Mouse (Mus musculus) colon, adult 2 months (tissue): ENCODE measurements around the gene Shd. TPM values are rescaled to one million over a fixed set of nuclear protein-coding genes. Genes with fewer than 3 reads are reported as not detected.

Experiments
- polyA plus RNA-seq: library from polyadenylated mRNA; depleted of rRNA; stranded (reverse); fragments of >200 nt; gene quantifications from 2 replicates; pipeline ENCODE4 v1.2.3, GENCODE M21; 2012; rRNA removed

Shd gene
- polyA plus RNA-seq = 3.8 and 4.6 TPM in 2 replicates

DNA sequence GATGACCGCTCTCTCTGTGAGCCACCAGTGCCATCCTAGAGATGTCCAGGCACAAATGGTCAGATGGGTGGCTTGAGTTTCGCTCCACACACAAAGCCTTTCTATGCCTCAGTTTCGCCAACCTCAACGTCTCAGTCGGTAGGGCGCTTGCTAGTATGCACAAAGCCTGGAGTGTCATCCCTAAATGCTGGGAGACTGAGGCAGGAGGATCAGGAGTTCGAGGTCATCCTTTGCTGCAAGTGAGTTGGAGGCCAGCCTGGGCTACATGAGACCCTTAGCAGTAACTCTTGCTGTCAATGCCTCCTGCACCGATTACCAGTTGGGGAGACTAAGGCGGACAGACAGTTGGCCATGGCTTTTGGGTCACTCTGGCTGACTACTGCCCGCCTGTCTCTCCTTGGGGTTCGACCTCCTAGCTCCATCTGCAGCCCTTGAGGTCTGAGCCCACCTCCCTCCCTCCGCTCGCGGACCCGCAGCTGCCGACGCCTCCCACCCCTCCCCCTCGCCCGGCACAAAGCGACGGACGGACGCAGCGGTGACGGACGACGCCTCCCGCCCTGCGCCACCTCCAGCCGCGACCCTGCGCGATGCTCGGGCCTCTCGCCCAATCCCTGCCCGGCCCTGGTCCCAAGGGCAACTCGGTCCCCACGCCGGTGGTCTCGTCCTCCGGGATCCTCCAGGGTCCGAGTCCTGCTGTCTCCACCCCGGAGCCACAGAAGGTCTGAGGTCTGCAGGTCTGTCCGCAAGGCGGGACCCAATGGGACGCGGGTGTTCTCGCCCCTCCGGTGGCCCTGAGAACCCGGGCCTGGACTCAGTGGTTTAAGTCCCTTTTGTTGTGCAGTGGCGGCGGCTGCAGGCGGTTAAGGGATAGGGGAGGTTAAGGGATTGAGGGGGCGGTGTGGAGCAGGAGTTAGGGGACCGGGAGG, at the start of gene Shd:
Gene Shd (plus strand): TSS at position 502 of the 926 bp plus-strand sequence.

DNA sequence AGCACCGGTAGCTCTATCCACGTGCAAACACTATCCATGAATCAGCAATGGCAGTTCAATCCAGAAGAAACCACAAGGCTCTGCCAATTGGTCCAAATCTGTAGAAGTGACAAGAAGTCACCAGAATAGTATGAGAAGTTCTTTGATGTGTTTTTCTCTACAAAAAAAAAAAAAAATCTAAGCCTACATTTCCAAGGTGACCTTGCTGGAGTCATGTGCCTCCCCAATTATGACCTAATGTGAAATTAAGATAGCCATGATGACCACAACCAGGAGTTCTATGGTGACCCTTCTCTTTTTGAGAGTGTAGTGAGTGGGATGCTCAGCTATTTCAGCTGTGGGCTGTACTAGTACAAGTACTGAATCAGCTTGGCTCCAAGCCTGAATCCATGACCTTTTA, 20.9 kb upstream of the Shd start, which contains the start of gene Zfp119b:
Gene Zfp119b (minus strand): TSS at position 101 of the 400 bp plus-strand sequence.

DNA sequence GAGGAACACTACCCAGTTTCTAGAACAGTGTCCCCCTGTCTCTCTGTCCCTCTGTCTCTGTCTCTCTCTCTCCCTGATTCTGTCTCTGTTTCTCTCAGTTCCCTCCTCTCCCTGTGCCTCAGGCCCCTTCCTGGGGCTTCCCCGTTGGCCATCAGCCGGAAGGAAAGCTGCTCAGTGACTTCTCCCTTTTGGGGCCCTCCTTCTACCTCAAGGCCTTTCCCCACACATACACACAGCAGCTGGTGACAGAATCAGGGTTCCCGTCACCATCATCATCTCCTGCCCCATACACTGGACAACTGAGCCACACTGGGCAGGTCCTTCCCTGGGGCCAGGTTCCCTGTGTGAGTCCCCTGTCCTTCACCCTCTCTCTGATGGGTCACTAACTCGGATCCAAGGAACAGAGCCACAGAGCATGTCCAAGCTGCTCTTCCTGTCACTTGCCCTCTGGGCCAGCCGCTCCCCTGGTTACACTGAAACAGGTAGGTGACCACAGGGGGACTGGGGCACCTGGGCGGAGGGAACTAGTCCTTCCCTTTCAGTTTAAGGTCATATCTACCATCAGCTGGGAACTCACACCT, 17.7 kb upstream of the Shd start, which contains the start of gene Ebi3:
Gene Ebi3 (plus strand): TSS at position 194 of the 581 bp plus-strand sequence.

DNA sequence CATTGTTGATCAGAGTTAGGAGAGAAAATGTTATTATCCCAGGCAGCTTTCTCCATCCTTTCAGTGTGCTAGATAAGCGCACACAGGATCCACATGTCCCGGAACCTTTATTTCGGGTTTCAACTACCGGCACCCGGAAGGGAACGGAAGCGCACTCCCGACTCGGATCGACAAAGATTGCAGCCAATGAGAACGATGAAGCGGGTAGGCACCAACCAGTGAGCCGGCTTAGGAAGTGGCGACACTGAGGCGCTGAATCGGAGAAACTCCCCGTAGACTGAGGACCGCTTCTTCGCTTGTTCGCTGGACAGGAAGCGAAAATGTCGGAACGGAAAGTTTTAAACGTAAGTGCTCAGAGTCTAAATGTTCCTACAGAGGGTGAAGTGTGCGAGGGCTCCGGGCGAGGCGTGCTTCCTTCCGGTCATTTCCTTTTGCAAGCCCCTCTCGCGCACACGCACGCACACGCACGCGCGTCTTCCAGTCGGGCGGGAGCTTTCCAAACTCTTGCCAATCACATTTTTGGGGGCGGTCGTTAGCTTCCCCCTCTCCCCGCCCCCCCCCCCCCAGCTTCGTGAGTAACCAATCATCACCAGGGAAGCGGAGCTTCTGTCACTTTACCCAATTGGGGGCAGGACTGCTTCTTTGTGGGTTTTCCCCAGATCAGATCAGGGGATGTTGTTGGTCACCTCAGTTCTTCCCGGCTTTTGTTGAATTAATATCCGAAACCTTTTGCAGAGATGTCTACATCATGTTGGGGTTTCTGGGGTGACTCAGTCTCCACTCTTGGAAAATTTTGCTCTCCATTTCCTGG, 11.1 kb upstream of the Shd start, which contains the start of gene Yju2:
Gene Yju2 (plus strand): TSS at position 182 of the 811 bp plus-strand sequence.

DNA sequence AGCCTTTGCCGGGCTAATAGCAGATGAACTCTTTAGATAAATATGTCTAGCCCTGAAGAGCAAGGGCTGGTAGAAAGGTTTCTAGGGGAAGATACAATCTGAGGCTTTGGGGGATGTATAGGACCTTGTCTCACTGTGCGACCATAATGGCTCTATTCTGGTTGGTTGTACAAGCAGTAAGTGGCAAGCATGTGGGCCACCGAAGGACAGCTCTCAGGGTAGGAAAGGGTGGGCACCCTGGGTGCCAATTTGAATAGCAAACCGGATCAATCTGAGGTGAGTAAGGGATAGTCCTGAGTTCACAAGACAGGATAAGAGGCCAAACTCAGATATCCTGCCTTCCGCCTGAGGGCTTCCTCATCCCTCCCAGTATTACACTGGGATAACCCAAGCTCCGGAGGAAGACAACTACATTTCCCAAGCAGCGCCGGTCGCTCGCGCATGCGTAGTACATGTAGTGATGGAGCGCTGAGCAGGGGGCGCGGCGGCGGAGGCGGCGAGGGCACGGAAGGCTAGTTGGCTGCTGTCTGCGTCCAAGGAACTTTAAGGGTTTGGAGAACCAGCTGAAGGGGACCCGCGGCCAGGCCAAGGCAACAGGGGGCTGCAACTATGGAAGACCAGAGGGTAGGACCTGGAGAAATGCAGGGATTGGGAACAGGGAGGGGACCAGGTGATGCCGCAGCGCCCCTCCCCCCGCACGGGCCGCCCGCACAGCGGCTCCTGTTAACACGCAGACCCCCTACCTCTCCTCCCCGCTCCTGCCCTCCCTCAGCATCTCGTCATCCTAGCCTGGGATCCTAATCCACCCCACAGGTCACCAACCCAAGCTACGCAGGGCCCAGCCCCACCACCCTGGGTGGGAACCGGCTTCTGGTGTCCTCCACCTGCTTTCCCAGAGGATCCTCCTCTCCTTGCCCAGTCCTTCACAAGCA, 16.0 kb downstream of the Shd start, which contains the start of gene Fsd1:
Gene Fsd1 (plus strand): TSS at position 480 of the 932 bp plus-strand sequence.

DNA sequence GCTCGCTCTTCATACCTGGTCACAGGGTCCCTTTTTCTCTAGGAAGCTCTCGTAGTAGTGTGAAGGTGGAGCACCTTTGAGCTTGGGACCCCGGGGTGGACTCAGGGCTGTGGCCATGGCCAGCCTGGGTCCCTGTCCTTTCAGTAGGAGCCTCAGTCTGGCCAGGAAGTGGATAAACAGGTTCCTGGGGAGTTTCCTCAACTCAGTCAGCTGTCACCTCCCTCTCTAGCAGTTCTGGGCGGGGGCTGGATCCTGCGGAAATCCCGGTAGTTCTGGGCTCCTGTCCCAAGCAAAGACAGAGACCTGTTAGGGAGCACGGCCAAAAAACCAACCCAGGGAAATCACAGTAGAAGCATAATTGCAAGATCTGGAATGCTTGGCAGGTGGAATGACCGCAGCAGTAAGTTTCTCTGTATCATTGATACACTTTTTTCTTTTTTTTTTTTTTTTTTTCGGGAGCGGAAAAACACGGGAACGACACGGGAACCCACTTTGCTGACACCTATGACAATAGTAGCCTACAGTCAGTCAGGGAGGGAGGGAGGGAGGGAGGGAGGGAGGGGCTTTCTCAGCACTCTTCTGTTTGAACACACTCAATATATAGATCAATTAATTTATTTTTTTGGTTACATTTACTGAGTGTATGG, 35.3 kb downstream of the Shd start, which contains the start of the genes Stap2 and Mpnd:
Gene Stap2 (minus strand): TSS at position 170 of the 647 bp plus-strand sequence.
Gene Mpnd (plus strand): TSS at position 297 of the 647 bp plus-strand sequence.

Other genes with a start within 250 kb of the Shd start
- 0.10 and 0.13 TPM in 2 replicates for gene Adgre4, start 220.5 kb upstream of the Shd start, polyA plus RNA-seq
- 0.27 and 0.41 TPM in 2 replicates for gene Zfp119a, start 91.5 kb upstream of the Shd start, polyA plus RNA-seq
- 0.38 and 0.45 TPM in 2 replicates for gene Zfp959, start 78.4 kb upstream of the Shd start, polyA plus RNA-seq
- gene Zfp119b, start 21.0 kb upstream of the Shd start, polyA plus RNA-seq = 0.07 and 0.08 TPM in 2 replicates
- 5.3 and 6.3 TPM in 2 replicates for gene Ebi3, start 17.8 kb upstream of the Shd start, polyA plus RNA-seq
- gene Yju2, start 11.4 kb upstream of the Shd start, polyA plus RNA-seq = 7.9 and 8.1 TPM in 2 replicates
- gene Fsd1, start 16.0 kb downstream of the Shd start, polyA plus RNA-seq = 1.3 and 1.6 TPM in 2 replicates
- 110 and 127 TPM in 2 replicates for gene Stap2, start 35.1 kb downstream of the Shd start, polyA plus RNA-seq
- 132 and 198 TPM in 2 replicates for gene Mpnd, start 35.2 kb downstream of the Shd start, polyA plus RNA-seq
- gene Sh3gl1, start 66.2 kb downstream of the Shd start, polyA plus RNA-seq = 64.4 and 75.5 TPM in 2 replicates
- gene Chaf1a, start 70.0 kb downstream of the Shd start, polyA plus RNA-seq = 3.0 and 3.6 TPM in 2 replicates
- gene Ubxn6, start 104.6 kb downstream of the Shd start, polyA plus RNA-seq = 59.7 and 66.8 TPM in 2 replicates
- gene Hdgfl2, start 109.2 kb downstream of the Shd start, polyA plus RNA-seq = 28.7 and 35.8 TPM in 2 replicates
- 19.6 and 23.9 TPM in 2 replicates for gene Plin4, start 139.3 kb downstream of the Shd start, polyA plus RNA-seq
- gene Plin5, start 147.1 kb downstream of the Shd start, polyA plus RNA-seq = 0.37 and 0.65 TPM in 2 replicates
- gene Lrg1, start 151.5 kb downstream of the Shd start, polyA plus RNA-seq = 14.3 and 21.9 TPM in 2 replicates
- 8.0 and 8.2 TPM in 2 replicates for gene Sema6b, start 169.9 kb downstream of the Shd start, polyA plus RNA-seq
- gene Tnfaip8l1, start 192.0 kb downstream of the Shd start, polyA plus RNA-seq = 13.1 and 13.6 TPM in 2 replicates
- 95.9 and 109 TPM in 2 replicates for gene Mydgf, start 213.5 kb downstream of the Shd start, polyA plus RNA-seq
- 47.5 and 53.8 TPM in 2 replicates for gene Dpp9, start 248.4 kb downstream of the Shd start, polyA plus RNA-seq